Mouse (Mus musculus) subcutaneous adipose tissue, adult 2 months (tissue): ENCODE data around the gene Cry1. TPM values are rescaled to one million over a fixed set of nuclear protein-coding genes. Genes with fewer than 3 reads are reported as not detected.

Source experiments
- polyA plus RNA-seq: library from polyadenylated mRNA; depleted of rRNA; stranded (reverse); fragments of >200 nt; gene quantifications from 2 replicates; pipeline ENCODE4 v1.2.3, GENCODE M21; 2012; ENCODE audit warnings: low replicate concordance; rRNA removed

Cry1 gene
- 3.3 and 7.5 TPM in 2 replicates for polyA plus RNA-seq

DNA sequence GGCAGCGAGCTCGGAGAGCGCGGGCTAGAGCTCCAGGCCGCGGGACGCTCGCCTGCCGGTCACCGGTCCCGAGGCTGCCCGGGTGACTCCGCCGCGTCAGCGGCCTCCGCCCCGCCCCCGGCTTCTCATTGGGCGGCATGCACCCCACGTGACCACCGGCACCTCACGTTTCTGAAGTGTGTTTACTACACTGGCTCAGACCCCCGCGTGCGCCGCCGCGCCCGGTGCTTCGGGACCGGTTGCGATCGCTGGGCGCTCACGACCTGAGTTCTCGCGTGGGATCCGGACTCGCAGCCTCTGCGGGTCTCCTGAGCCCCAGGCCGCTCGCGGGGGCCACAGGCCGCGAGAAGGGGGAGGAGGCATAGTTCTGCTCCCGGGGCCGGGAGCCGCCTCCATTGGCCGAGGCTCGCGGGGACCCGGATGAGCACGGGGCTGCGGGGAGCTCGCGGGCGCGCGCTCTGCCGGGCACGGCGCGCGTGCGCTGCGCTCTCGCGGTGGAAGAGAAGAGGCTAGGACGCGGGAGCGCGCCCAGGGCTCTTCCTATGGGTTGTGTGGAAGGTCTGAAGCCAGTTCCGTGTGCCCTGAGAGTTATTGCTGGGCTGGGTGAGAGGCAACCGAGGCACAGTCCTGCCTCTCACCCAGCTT is at the start of gene Cry1:
TSS of gene Cry1 (minus strand) at position 101 of the 645 bp plus-strand sequence.

DNA sequence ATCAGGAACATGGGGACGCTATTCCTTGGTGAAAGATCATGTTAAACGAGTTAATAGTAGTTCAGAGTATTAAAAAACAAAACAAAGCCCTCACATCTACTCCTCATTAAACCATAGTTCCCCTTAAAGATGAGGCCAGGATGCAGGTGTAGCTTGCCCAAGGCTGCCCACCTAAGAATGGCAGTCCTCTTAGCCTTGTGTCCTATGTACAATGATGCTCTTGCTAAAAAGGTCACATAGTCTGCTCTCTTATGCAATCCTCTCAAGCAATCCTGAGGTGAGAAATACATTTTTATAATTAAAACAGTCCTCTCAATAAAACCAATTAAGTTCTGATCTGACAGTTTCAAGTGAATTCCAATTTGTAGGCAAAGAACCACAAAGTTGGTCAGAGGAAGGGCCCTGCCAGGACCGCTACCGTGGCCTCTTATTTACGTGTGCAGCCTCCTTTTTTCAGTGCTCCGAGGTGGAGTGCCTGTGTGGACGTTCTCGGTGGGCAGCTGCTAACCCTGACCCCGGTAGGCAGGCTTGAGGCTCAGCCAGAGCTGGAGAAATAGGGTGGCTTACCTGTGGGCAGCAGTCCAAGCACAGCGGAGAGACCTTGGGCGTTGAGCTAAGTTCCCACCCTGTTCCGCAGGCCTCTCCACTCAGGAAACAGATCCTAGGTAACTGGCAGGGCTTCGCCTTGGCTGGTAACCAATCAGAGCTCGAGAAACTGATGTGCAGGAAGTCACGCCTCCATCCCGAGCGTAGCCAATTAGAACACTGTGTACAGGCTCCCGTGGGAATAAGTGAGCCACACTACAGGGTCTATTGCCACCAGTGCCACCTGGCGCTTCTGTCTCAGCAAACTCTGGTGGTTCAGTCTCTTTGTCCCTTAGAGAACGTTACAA is 57.2 kb downstream of the Cry1 start, which contains the start of gene Mterf2:
TSS of gene Mterf2 (minus strand) at position 633 of the 893 bp plus-strand sequence.

DNA sequence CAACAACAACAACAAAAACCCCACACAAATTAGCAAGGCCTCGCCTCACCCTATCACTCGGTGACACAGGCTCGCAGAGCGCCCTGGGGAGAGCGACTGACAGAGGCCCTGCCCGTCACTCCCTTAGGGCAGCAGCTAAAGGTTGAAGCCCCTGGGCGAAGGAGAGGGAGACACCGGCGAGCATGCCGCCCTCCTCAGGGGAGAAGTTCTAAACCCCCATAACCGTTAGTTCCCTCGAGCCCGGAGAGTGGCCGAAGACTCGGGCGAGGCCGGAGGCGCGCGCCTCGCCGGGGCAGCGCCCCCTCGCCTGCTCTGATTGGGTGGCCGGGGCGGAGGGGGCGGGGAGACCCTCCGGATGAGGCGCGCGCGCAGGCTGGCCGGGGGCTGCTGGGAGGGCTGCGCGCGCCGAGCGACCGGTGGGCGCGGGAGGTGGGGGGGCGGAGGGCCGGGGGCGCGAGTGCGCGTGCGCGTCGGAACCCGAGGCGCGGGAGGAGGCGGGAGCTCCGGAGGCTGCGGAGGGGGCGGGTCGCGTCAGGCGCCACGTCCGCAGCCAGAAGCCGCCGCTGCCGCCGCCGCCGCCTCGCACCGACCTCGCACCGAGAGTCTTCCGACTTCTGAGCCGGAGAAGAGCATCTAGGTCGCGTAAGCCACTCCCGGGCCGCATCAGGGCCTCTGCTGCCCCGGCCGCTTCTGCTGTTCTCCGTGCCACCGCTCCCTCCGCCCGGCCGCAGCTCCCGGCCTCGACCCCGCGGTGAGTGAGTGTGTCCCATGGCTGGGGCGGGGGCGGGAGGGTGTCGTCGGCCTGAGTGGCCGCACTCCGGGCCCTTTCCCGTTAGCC is 82.4 kb downstream of the Cry1 start, which contains the start of the genes Fhl4 and Tmem263:
TSS of gene Fhl4 (minus strand) at position 249 of the 838 bp plus-strand sequence.
TSS of gene Tmem263 (plus strand) at position 381 of the 838 bp plus-strand sequence.

Other genes with a start within 250 kb of the Cry1 start
- gene Fhl4, start 82.6 kb downstream of the Cry1 start, polyA plus RNA-seq, result 0.54 and 0.62 TPM in 2 replicates
- 5.9 and 9.9 TPM in 2 replicates for gene Tmem263, start 82.4 kb downstream of the Cry1 start, polyA plus RNA-seq
- gene Mterf2, start 57.0 kb downstream of the Cry1 start, polyA plus RNA-seq, result 4.6 and 5.6 TPM in 2 replicates
- gene Btbd11, start 201.8 kb upstream of the Cry1 start, polyA plus RNA-seq, result 1.1 and 5.0 TPM in 2 replicates